Mouse (Mus musculus) heart, embryonic 10.5 days (tissue): Measurements from ENCODE around the gene Gm17662. TPM values are rescaled to one million over a fixed set of nuclear protein-coding genes. Genes with fewer than 3 reads are reported as not detected.

Experiments
- DNase-seq: peaks from one replicate; pipeline ENCODE4 v3.0.0-alpha.2; 2017; ENCODE audit warnings: low spot score
- H3K27ac ChIP-seq: fragments of 300-500 bp; sonication (generic); 2 replicates; pipeline ENCODE4 v1.5.1; 2016; ENCODE audit warnings: mild to moderate bottlenecking
- H3K27me3 ChIP-seq: fragments of 300-500 bp; sonication (generic); 2 replicates; pipeline ENCODE4 v1.6.1; 2016; ENCODE audit warnings: mild to moderate bottlenecking; ENCODE audit not compliant: poor library complexity, insufficient read depth, severe bottlenecking
- H3K36me3 ChIP-seq: fragments of 300-500 bp; sonication (generic); 2 replicates; pipeline ENCODE4 v1.6.1; 2016; ENCODE audit warnings: mild to moderate bottlenecking, moderate library complexity
- H3K4me1 ChIP-seq: fragments of 300-500 bp; sonication (generic); 2 replicates; pipeline ENCODE4 v1.6.1; 2016; ENCODE audit warnings: mild to moderate bottlenecking
- H3K4me3 ChIP-seq: fragments of 300-500 bp; sonication (generic); 2 replicates; pipeline ENCODE4 v1.5.1; 2016; ENCODE audit warnings: mild to moderate bottlenecking, moderate library complexity
- H3K9me3 ChIP-seq: fragments of 300-500 bp; sonication (generic); 2 replicates; pipeline ENCODE4 v1.6.1; 2016; ENCODE audit warnings: mild to moderate bottlenecking, moderate library complexity
- WGBS: fragments of 180-500 bp; shearing (Covaris S2); methylation state at CpG from one replicate; pipeline ENCODE4 v1.1.7; 2016; 5-methylcytosine and 5-hydroxymethylcytosine counted together
- polyA plus RNA-seq: library from polyadenylated mRNA; unstranded; fragments of >200 nt; fragmentation: Nextera tagmentation; extraction: Ambion mirVana; gene quantifications from 2 replicates; pipeline ENCODE4 v1.2.1, GENCODE M21; 2016

The Gm17662 gene
- not detected in 2 replicates for polyA plus RNA-seq

DNA sequence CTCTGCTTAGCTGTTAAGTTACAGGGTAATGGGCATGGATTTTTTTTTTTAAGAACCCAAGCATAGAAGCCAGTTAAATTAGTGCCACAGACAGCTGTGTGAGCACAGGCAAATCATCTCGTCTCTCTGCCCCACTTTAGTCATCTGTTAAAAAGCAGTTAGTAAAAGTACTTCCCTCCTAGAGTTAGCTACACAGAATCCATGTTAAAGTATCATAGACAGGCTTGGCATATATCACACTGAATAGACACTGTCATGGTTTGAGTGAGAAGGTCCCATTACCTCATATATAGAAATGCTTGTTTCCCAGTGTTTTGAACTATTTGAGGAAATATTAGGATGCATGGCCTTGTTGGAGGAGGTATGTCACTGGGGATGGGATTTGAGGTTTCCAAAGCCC, at the start of gene Gm17662:
TSS of gene Gm17662 (plus strand) at position 301 of the 400 bp plus-strand sequence.
- Histone ChIP-seq H3K9me3 (no peaks in the 10 kb centered on the region), H3K27me3 (no peaks in the 10 kb centered on the region), H3K4me1 (no peaks in the 10 kb centered on the region), H3K27ac (no peak within 1 kb of the TSS), H3K36me3 (no peaks in the 10 kb centered on the region), H3K4me3 (no peak within 1 kb of the TSS)
- no peak for DNase-seq
- WGBS, result 58% methylated on average over 1 of the region's 1 CpGs

DNA sequence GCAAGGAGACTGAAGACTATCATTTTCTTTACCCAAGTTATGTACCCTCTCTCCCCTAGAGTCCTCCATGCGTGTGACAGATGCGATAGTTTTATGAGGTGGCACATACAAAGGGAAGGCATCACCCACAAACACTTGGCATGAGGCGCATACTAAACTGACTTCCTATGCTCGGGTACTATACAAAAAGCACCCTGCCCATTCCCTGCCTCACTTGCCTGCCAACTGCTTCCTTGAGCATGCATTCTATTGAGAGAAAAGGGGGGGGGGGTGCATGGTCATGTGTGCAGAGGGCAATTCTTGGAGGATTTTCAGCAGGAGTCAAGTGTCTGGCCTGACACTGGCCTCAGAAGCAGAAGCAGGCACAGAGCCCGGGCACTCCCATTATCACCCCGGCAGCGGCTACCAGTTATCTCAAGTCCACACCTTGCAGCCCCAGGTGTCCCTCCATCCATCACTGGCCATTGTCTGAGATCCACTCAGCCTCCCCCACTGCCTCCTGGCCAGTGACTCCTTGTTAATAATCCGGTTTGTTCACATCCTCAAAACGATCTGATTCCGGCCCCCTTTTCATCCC, 46.3 kb upstream of the Gm17662 start:
- Histone ChIP-seq H3K4me3 (no peak overlapping the region), H3K36me3 (no peaks in the 10 kb centered on the region), H3K27me3 (no peaks in the 10 kb centered on the region), H3K27ac (no peak overlapping the region), H3K9me3 (no peaks in the 10 kb centered on the region), H3K4me1 (peaks cover 7% of the 10 kb centered on the region; the same call in 1 of the 2 replicates)
- 69% methylated on average over 10 of the region's 10 CpGs for WGBS
- no peak for DNase-seq

DNA sequence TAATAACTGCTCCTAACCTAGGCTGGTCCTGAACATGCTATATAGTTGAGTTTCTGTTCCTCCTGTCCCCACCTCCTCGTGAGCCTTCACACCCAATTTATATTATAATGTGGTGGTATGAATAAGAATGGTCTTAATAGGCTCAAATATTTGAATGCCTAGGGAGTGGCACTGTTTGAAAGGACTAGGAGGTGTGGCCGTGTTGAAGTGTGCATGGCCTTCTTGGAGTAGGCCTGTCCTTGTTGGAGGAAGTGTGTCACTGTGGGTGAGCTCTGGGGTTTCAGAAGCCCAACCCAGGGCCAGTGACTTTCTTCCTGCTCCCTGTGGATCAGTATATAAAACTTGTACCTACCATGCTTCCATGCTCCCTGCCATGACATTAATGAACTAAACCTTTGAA, 43.5 kb upstream of the Gm17662 start:
- H3K4me1 ChIP-seq, result peaks cover 10% of the 10 kb centered on the region; the same call in 1 of the 2 replicates
- 75% methylated on average over 2 of the region's 2 CpGs for WGBS
- no peak overlapping the region for H3K4me3 ChIP-seq
- no peaks in the 10 kb centered on the region for H3K9me3 ChIP-seq
- DNase-seq, result no peak
- no peaks in the 10 kb centered on the region for H3K27me3 ChIP-seq
- H3K36me3 ChIP-seq, result no peaks in the 10 kb centered on the region
- no peak overlapping the region for H3K27ac ChIP-seq

DNA sequence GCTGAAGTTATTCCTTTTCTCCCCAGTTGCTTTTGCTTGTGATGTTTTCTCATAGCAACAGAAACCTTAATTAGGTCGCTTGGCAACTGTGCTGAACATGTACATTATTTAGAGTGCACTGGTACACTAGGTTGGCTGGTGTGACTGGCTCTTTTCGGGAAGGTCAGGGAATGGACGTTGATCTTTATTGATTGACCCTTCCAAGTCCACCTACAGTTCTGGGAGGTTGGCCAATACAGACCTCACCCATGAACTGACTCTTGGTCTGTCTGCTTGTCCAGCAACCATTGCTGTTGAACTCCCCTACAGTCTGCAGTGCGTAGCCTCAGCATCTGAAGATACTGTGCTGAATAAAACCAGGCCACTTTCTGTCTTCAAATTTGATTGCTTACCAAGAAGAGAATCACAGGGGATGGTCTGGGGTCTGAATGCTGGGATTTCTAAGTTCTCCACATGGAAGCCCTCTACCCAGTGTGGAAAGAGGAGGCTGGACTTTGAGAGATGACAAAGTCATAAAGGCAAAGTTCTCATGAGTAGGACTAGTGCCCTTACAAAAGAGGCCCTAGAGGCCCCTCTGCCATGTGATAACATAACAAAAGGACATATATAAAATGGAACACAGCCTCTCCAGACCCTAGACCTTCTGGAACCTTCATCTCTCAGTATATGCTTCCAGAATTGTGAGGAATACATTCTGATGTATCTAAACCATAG, 40.5 kb upstream of the Gm17662 start:
- Histone ChIP-seq H3K4me3 (no peak overlapping the region), H3K27ac (no peak overlapping the region), H3K27me3 (no peaks in the 10 kb centered on the region), H3K36me3 (no peaks in the 10 kb centered on the region), H3K9me3 (no peaks in the 10 kb centered on the region), H3K4me1 (peaks cover 15% of the 10 kb centered on the region; the same call in 1 of the 2 replicates)
- 85% methylated on average over 4 of the region's 4 CpGs for WGBS
- no peak for DNase-seq

DNA sequence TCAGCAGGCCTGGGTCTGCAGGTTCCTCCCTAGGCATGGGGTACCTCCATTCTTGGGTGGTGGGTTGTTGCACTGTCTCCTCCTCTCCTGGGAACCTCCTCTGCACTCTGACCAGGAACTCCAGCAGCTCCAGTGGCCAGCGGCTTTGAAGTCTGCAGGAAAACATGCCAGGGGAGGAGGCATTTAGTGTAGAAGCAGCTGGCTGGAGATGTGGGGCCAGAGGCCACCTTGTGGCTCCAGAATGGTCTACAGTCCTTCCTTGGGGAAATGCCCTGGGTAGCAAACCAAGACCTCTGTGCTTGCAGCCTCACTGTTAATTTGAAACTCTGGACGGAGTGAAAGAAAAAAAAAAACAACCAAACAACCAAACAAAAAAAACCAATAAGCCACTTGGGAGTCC, 39.6 kb upstream of the Gm17662 start:
- 44% methylated on average over 2 of the region's 2 CpGs for whole genome bisulfite sequencing
- DNase-seq, result no peak
- peaks cover 15% of the 10 kb centered on the region; the same call in 1 of the 2 replicates for H3K4me1 ChIP-seq

DNA sequence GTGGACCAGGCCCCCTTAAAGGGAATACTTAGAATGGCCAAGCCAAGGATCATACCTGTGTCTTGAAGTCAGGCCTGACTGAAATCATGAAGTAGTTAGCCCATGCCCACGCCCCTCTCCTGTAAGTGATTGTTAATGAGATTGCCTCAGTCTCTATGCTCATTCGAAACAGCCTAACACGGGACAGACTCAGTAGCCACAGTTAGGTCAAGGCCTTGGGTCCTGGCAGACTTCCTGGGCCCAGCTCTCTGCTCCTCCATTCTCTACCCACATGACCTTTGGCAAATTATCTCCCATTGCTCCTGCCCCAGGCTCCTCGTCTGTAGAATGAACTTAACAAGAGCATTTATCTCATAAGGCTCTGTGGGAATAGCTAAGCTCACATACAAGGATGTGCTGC, 38.1 kb upstream of the Gm17662 start:
- H3K27ac ChIP-seq, result no peak overlapping the region
- H3K36me3 ChIP-seq, result no peaks in the 10 kb centered on the region
- H3K9me3 ChIP-seq, result no peaks in the 10 kb centered on the region
- no peak overlapping the region for H3K4me3 ChIP-seq
- DNase-seq, result no peak
- peaks cover 15% of the 10 kb centered on the region; the same call in 1 of the 2 replicates for H3K4me1 ChIP-seq
- 54% methylated on average over 4 of the region's 4 CpGs for WGBS
- no peaks in the 10 kb centered on the region for H3K27me3 ChIP-seq

More for the DNA sequence above, 39.6 kb upstream of the Gm17662 start:
- Histone ChIP-seq H3K27ac (no peak overlapping the region), H3K9me3 (no peaks in the 10 kb centered on the region), H3K27me3 (no peaks in the 10 kb centered on the region), H3K36me3 (no peaks in the 10 kb centered on the region), H3K4me3 (no peak overlapping the region)

DNA sequence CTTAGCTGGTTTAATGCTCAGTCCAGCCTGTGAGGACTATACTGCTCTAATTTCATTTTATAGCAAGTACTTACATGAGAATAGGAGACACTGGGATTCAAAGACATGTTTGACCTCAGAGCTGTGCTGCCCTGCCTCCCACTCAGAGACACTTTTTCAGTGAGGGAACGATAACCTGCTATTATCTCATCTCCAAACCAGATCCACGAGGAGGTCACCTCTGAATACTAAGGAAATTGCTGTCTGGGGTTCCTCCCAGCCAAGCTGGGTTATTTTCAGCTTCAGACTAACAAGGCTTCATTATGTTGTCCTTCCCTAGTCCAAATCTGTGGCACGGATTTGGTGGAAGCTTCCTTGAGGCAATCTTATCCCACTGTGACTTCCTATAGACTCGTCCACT, 37.2 kb upstream of the Gm17662 start:
- 39% methylated on average over 4 of the region's 4 CpGs for WGBS
- Histone ChIP-seq H3K9me3 (no peaks in the 10 kb centered on the region), H3K27ac (no peak overlapping the region), H3K4me1 (peaks cover 15% of the 10 kb centered on the region; the same call in 1 of the 2 replicates), H3K4me3 (no peak overlapping the region), H3K36me3 (no peaks in the 10 kb centered on the region), H3K27me3 (no peaks in the 10 kb centered on the region)
- no peak for DNase-seq

DNA sequence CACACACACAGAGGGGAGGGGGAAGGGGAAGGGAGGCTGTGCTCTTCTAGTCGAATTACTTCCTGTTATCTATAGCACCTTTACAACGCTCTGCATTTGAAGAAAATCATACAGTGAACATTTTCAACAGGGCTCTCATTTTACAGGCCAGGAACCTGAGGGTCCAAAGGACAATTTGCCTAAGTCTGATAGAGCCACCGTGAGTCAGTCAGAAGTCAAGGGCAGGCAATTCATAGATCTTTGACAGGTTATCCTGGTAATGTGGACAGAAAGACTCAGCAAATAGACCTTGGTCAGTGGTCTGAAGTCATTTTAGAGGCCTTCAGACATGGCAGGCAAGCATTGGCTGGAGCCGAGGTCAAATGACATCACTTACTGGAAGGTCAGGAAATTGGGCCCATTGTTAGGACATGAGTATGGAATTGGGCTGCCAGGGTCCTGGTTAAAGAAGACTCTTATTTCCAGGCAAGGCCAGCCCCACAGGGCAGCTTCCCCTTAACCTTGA, 33.5 kb upstream of the Gm17662 start:
- peak; percentile 43 for DNase-seq
- 71% methylated on average over 4 of the region's 4 CpGs for WGBS

DNA sequence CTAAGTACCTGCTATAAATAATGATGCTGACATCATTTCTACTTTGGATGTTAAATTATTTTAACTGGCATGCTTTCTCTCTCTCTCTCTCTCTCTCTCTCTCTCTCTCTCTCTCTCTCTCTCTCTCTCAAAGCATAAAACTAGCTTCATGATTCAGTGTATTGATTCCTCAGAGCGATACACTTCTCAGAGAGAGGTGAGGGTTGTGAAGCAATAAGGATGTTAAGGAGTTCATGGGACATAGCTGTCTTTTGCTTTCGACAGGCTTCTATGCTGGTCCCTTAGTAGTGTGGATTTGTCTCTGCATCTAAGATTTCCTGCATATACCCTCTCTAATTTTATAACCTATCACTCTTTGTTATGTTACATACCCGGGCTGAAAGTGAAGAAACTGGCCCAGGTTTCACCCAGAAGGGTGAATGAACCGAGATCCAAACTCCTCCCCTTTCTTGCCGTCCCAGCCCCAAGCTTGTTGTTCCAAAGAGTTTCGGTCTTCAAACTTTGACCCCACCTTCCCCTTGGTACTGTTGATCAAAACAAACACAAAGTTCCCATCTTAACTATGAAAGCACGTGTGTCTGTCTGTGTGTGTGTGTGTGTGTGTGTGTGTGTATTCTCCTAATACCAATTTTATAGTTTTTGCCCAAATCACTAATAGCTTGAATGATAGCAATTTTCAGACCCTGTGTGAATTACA, 32.6 kb upstream of the Gm17662 start:
- Histone ChIP-seq H3K36me3 (no peaks in the 10 kb centered on the region), H3K27me3 (no peaks in the 10 kb centered on the region; the same call in 1 of the 2 replicates), H3K4me1 (peaks cover 7% of the 10 kb centered on the region; the same call in 1 of the 2 replicates), H3K4me3 (no peak overlapping the region), H3K9me3 (no peaks in the 10 kb centered on the region), H3K27ac (no peak overlapping the region)
- DNase-seq, result peak; percentile 16
- 78% methylated on average over 7 of the region's 7 CpGs for WGBS

More for the DNA sequence above, 33.5 kb upstream of the Gm17662 start:
- no peak overlapping the region for H3K27ac ChIP-seq
- H3K36me3 ChIP-seq, result no peaks in the 10 kb centered on the region
- H3K9me3 ChIP-seq, result no peaks in the 10 kb centered on the region
- H3K4me3 ChIP-seq, result no peak overlapping the region
- peaks cover 12% of the 10 kb centered on the region; the same call in 1 of the 2 replicates for H3K4me1 ChIP-seq
- no peaks in the 10 kb centered on the region for H3K27me3 ChIP-seq

DNA sequence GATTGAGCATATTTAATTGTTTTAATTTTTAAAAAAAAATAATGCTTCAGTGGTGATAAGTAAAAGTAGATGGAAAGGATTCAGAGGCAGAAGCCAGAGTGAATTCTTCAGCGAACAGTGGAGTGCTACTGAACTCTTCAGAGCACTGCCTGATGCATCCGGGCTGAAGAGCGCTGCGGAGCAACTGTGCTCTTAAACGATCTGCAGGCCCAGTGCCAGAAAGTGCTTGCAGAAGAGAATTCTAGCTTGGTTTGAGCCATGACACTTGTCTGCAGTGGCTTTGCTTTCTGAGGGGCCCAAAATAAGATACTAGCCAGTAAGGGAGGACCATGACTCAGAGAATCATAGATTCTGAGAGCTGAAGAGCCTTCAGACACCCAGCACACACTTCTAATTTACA, 28.2 kb upstream of the Gm17662 start:
- no peak for DNase-seq
- no peak overlapping the region for H3K27ac ChIP-seq
- no peak overlapping the region for H3K4me3 ChIP-seq
- 79% methylated on average over 5 of the region's 5 CpGs for WGBS
- no peaks in the 10 kb centered on the region for H3K4me1 ChIP-seq
- H3K9me3 ChIP-seq, result no peaks in the 10 kb centered on the region
- no peaks in the 10 kb centered on the region for H3K36me3 ChIP-seq
- H3K27me3 ChIP-seq, result no peaks in the 10 kb centered on the region; the same call in 1 of the 2 replicates

DNA sequence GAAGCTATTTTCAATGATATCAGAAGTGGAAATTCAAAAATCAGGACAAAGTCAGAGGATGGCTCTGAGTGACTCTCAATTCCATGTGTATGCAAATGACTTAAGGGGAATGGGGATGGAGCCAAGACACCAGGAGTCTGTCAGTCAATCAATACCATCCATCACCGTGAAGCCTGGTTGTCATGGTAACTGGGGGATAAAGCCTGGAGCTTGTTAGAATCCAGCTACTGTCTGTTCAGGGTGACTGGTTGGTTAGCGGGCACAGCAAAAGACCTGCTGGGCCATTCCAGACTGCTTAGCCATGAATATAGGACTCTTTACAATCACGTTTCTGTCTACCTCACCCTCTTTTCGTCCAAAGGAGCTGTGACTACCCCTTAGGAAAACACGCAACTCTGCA, 22.0 kb upstream of the Gm17662 start:
- no peak overlapping the region for H3K27ac ChIP-seq
- no peak overlapping the region for H3K4me3 ChIP-seq
- peak; percentile 19 for DNase-seq
- WGBS, result 56% methylated on average over 5 of the region's 5 CpGs
- no peaks in the 10 kb centered on the region for H3K27me3 ChIP-seq
- no peaks in the 10 kb centered on the region for H3K36me3 ChIP-seq
- no peaks in the 10 kb centered on the region for H3K9me3 ChIP-seq
- H3K4me1 ChIP-seq, result no peaks in the 10 kb centered on the region

DNA sequence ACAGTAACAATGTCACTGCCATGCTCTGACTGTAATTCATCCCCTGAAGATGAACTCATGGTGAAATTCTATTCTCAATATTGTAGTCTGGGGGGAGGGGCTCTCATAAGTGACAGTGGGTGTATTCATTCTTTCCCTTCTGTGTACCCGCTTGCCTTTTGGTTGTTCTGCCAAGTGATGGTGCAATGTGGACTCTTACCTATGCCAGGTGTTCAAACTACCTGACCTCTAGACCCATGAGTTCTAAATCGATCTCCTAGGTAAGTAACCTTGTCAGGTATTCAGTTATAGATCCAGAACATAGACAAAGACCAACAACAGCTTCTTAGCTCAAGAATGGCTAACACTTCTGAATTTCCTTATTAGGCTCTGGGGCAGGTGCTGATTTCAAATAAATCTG, 18.8 kb upstream of the Gm17662 start:
- 81% methylated on average over 2 of the region's 2 CpGs for WGBS
- no peak overlapping the region for H3K4me3 ChIP-seq
- H3K27ac ChIP-seq, result no peak overlapping the region
- no peak for DNase-seq
- H3K27me3 ChIP-seq, result no peaks in the 10 kb centered on the region
- H3K4me1 ChIP-seq, result no peaks in the 10 kb centered on the region
- H3K36me3 ChIP-seq, result no peaks in the 10 kb centered on the region
- H3K9me3 ChIP-seq, result no peaks in the 10 kb centered on the region

DNA sequence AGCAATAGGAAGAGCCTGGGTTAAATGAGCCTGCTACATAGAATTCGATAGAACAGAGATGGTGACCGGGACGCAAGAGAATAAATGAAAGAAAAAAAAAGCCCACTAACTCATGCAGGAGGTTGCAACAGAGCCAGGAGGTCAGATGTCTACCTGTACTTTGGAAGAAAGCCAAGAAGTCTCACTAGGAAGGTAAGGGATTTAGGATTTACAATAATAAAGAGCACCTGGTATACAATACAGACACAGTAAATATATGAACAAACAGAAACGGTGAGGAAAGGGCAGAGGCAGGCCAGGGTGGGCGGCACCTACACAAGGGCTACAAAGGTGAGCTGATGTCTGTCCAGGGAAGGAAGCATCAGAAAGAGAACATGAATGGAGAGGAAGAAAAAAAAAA, 14.9 kb upstream of the Gm17662 start:
- H3K4me1 ChIP-seq, result no peaks in the 10 kb centered on the region
- WGBS, result 92% methylated on average over 5 of the region's 5 CpGs
- H3K9me3 ChIP-seq, result no peaks in the 10 kb centered on the region
- DNase-seq, result no peak
- no peak overlapping the region for H3K4me3 ChIP-seq
- no peaks in the 10 kb centered on the region for H3K27me3 ChIP-seq
- no peak overlapping the region for H3K27ac ChIP-seq
- H3K36me3 ChIP-seq, result no peaks in the 10 kb centered on the region
